Mouse (Mus musculus): ENCODE measurements around the gene Sall4. TPM values are rescaled to one million over a fixed set of nuclear protein-coding genes. Genes with fewer than 3 reads are reported as not detected.
A peak's percentile ranks its signal among the peaks of the same experiment; 100 is the strongest.

Gene Sall4
- 2.3 and 3.2 TPM in 2 replicates for polyA plus RNA-seq (2016; fragmentation: Nextera tagmentation; extraction: Ambion mirVana)

- Histone ChIP-seq H3K27me3 (peaks cover 47% of the 10 kb centered on the region), H3K36me3 (no peaks in the 10 kb centered on the region), H3K4me1 (peaks cover 34% of the 10 kb centered on the region), H3K27ac (peak within 1 kb of the TSS; percentile 66), H3K4me2 (replicated peaks) (peak within 1 kb of the TSS; percentile 86), H3K9ac (peak within 1 kb of the TSS; percentile 65), H3K9me3 (replicated peaks) (no peaks in the 10 kb centered on the region), H3K4me3 (peak within 1 kb of the TSS; percentile 59)
- 14% methylated on average over 10 of the region's 10 CpGs for WGBS
- ATAC-seq (ENCODE audit: low FRiP score), result no peak
These were observed at the start of gene Sall4 for GRCm38 (mm10) chr2:168767582-168767981. Gene Sall4 (minus strand): TSS chr2:168767943.

- Histone ChIP-seq H3K4me2 (replicated peaks) (no peak overlapping the region), H3K4me1 (peaks cover 7% of the 10 kb centered on the region; the same call in 1 of the 2 replicates), H3K27ac (no peak overlapping the region), H3K4me3 (no peak overlapping the region), H3K36me3 (no peaks in the 10 kb centered on the region), H3K27me3 (peaks cover 17% of the 10 kb centered on the region), H3K9me3 (replicated peaks) (no peaks in the 10 kb centered on the region), H3K9ac (no peak overlapping the region)
- 64% methylated on average over 6 of the region's 6 CpGs for WGBS
- no peak for ATAC-seq (ENCODE audit: low FRiP score)
These were observed 45.5 kb upstream of the Sall4 start for GRCm38 (mm10) chr2:168813243-168813642.

- Histone ChIP-seq H3K36me3 (no peaks in the 10 kb centered on the region), H3K9ac (no peak overlapping the region), H3K9me3 (replicated peaks) (no peaks in the 10 kb centered on the region), H3K4me2 (replicated peaks) (peak overlapping the region; percentile 34), H3K4me3 (no peak overlapping the region), H3K4me1 (peaks cover 21% of the 10 kb centered on the region), H3K27me3 (peaks cover 20% of the 10 kb centered on the region), H3K27ac (no peak overlapping the region)
- peak; percentile 66 for ATAC-seq (ENCODE audit: low FRiP score)
- WGBS, result 9% methylated on average over 14 of the region's 14 CpGs
These were observed 42.2 kb upstream of the Sall4 start for GRCm38 (mm10) chr2:168809895-168810294.

DNA sequence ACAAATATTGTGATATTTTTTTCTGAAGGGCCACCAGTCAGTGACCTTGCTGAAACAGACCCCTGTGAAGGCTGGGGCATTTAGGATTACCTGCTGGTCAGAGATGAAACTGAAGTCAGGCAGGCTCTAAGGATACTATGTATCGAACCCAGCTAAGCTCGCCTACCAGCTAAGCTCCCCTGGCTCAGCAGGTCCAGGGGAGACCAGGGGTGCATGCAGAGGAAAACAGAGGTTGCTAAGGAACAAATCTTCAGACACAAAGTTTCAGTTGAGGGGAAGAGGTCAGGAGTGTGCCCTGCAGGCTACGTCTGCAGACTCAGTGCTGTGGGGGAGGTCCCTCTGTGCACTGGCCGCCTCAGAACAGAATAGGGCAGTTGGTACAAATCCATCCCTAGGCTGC lies 39.9 kb upstream of the Sall4 start:
- Histone ChIP-seq H3K4me3 (no peak overlapping the region), H3K4me1 (peaks cover 21% of the 10 kb centered on the region), H3K4me2 (replicated peaks) (no peak overlapping the region), H3K9ac (no peak overlapping the region), H3K27me3 (peaks cover 23% of the 10 kb centered on the region), H3K36me3 (no peaks in the 10 kb centered on the region), H3K9me3 (replicated peaks) (no peaks in the 10 kb centered on the region), H3K27ac (no peak overlapping the region)
- WGBS, result 16% methylated on average over 4 of the region's 4 CpGs
- no peak for ATAC-seq (ENCODE audit: low FRiP score)

DNA sequence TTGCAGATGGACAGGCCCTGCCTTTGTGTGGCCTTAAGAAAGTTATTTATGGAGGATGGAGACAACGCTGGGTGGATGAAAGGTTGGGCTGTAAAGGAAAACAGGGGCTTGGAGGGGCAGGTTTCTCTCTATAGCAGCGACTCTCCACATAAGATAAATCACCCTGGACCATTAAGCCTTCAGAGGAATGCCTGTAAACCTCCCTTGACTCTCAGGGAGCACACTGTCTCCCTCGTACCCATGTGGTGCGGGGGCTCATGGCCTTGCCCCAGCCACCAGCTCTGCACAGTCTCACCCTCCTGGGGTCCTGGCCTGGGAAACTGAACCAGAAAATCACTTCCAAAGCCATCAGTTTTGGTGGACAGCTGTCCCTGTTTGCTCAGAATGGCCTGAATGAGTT lies 36.1 kb upstream of the Sall4 start:
- Histone ChIP-seq H3K9me3 (replicated peaks) (no peaks in the 10 kb centered on the region), H3K27ac (no peak overlapping the region), H3K4me1 (peaks cover 14% of the 10 kb centered on the region), H3K4me3 (no peak overlapping the region), H3K36me3 (no peaks in the 10 kb centered on the region), H3K9ac (no peak overlapping the region), H3K4me2 (replicated peaks) (no peak overlapping the region), H3K27me3 (peaks cover 6% of the 10 kb centered on the region; the same call in 1 of the 2 replicates)
- no peak for ATAC-seq (ENCODE audit: low FRiP score)
- WGBS, result 70% methylated on average over 4 of the region's 4 CpGs

GRCm38 (mm10) chr2:168799326-168799725 lies 31.6 kb upstream of the Sall4 start:
- H3K9ac ChIP-seq, result no peak overlapping the region
- H3K4me3 ChIP-seq, result no peak overlapping the region
- peaks cover 3% of the 10 kb centered on the region; the same call in 1 of the 2 replicates for H3K27me3 ChIP-seq
- no peak overlapping the region for H3K27ac ChIP-seq
- 84% methylated on average over 12 of the region's 12 CpGs for WGBS
- no peak for ATAC-seq (ENCODE audit: low FRiP score)
- no peaks in the 10 kb centered on the region; the same call in 1 of the 2 replicates for H3K4me1 ChIP-seq
- no peak overlapping the region for H3K4me2 ChIP-seq (replicated peaks)
- H3K36me3 ChIP-seq, result no peaks in the 10 kb centered on the region
- H3K9me3 ChIP-seq (replicated peaks), result no peaks in the 10 kb centered on the region

GRCm38 (mm10) chr2:168798921-168799320 lies 31.2 kb upstream of the Sall4 start:
- Histone ChIP-seq H3K27me3 (peaks cover 2% of the 10 kb centered on the region; the same call in 1 of the 2 replicates), H3K27ac (no peak overlapping the region), H3K4me3 (no peak overlapping the region), H3K4me2 (replicated peaks) (no peak overlapping the region), H3K9ac (no peak overlapping the region), H3K9me3 (replicated peaks) (no peaks in the 10 kb centered on the region), H3K36me3 (no peaks in the 10 kb centered on the region), H3K4me1 (no peaks in the 10 kb centered on the region; the same call in 1 of the 2 replicates)
- 84% methylated on average over 7 of the region's 7 CpGs for WGBS
- no peak for ATAC-seq (ENCODE audit: low FRiP score)

DNA sequence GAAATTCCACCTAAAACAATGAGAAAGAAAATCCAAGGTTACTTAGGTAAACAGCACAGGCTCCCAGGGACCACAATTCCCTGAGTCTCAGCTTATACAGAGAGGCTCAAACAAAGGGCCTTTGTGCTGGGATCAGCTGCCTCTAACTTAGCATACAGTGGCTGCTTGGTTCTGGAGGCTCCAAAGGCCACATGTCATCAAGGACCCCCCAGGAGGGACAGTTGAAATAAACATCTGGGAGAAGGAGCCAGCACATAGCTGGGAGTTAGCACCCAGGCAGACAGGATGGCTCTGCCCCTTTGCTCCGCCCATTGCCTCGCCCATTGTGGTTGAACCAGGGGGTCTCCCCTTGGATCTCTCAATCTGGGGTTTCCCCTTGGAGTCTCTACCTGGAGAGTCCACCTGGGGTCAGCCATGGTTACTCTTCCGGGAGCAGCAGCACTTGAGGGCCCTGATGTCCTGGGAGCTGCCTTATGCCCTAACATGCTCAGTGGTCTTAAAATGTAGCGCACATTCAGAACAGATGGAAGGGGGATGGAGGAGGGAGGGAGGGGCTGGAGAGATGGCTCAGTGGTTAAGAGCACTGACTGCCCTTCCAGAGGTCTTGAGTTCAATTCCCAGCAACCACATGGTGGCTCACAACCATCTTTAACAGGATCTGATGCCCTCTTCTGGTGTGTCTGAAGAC lies 23.5 kb upstream of the Sall4 start:
- Histone ChIP-seq H3K27me3 (no peaks in the 10 kb centered on the region), H3K36me3 (no peaks in the 10 kb centered on the region), H3K4me2 (replicated peaks) (no peak overlapping the region; the same call in 1 of the 2 replicates), H3K4me1 (peaks cover 6% of the 10 kb centered on the region), H3K9me3 (replicated peaks) (no peaks in the 10 kb centered on the region), H3K9ac (no peak overlapping the region), H3K4me3 (no peak overlapping the region), H3K27ac (peak overlapping the region; percentile 45)
- ATAC-seq (ENCODE audit: low FRiP score), result peak; percentile 72
- WGBS, result 51% methylated on average over 4 of the region's 4 CpGs

- Histone ChIP-seq H3K9ac (no peak overlapping the region), H3K4me1 (peaks cover 7% of the 10 kb centered on the region), H3K27ac (no peak overlapping the region), H3K36me3 (no peaks in the 10 kb centered on the region), H3K4me3 (no peak overlapping the region), H3K27me3 (no peaks in the 10 kb centered on the region), H3K4me2 (replicated peaks) (no peak overlapping the region), H3K9me3 (replicated peaks) (no peaks in the 10 kb centered on the region)
- ATAC-seq (ENCODE audit: low FRiP score), result no peak
- 85% methylated on average over 9 of the region's 9 CpGs for WGBS
These were observed 18.4 kb upstream of the Sall4 start for GRCm38 (mm10) chr2:168786174-168786573.

GRCm38 (mm10) chr2:168780596-168780995 lies 12.9 kb upstream of the Sall4 start:
- H3K9me3 ChIP-seq (replicated peaks), result no peaks in the 10 kb centered on the region
- no peak overlapping the region for H3K27ac ChIP-seq
- WGBS, result 33% methylated on average over 9 of the region's 9 CpGs
- H3K9ac ChIP-seq, result no peak overlapping the region
- H3K4me3 ChIP-seq, result no peak overlapping the region
- no peak overlapping the region; the same call in 1 of the 2 replicates for H3K4me2 ChIP-seq (replicated peaks)
- ATAC-seq (ENCODE audit: low FRiP score), result no peak
- H3K4me1 ChIP-seq, result peaks cover 14% of the 10 kb centered on the region
- no peaks in the 10 kb centered on the region for H3K36me3 ChIP-seq
- no peaks in the 10 kb centered on the region for H3K27me3 ChIP-seq

DNA sequence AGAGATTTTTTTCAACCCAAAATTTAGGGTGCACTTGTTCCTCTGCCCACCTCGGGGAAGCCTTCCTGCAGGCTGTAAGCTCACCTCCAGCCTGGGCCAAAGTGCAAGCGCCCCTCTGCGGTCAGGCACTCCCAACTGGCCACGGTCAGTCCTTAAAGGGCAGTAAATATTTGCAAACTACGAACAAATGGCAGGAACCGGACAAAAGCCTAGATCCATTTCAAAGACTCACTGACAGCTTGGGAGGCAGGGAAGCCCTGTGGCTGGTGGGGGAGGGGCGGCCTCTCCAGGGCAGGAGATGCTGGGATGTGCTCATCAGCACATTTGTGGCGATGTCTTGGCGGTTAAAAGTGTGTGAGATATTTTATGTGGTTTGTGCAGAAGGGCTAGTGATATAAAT lies 12.3 kb upstream of the Sall4 start:
- H3K4me1 ChIP-seq, result peaks cover 14% of the 10 kb centered on the region
- H3K36me3 ChIP-seq, result no peaks in the 10 kb centered on the region
- no peak overlapping the region for H3K4me2 ChIP-seq (replicated peaks)
- no peak overlapping the region for H3K27ac ChIP-seq
- ATAC-seq (ENCODE audit: low FRiP score), result no peak
- no peaks in the 10 kb centered on the region for H3K9me3 ChIP-seq (replicated peaks)
- 6% methylated on average over 9 of the region's 9 CpGs for WGBS
- H3K9ac ChIP-seq, result no peak overlapping the region
- no peak overlapping the region for H3K4me3 ChIP-seq
- no peaks in the 10 kb centered on the region for H3K27me3 ChIP-seq

DNA sequence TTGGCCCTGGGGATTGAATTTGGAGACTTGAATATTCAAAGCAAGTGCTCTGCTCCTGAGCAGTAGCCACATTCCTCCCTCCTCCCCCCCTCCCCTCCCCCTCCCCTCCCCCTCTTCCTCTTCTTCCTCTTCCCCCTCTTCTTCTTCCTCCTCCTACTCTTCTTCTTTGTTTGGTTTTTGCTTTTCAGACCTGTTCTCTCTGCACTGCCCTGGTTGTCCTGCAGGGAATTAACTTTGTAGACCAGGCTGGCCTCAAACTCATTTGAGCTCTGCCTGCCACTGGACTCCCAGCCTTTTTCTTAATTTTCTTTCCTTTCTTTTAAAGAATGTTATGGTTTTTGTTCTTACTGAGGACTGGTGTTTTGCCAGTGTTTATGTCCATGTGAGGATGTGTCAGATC lies 9.7 kb upstream of the Sall4 start:
- Histone ChIP-seq H3K9me3 (replicated peaks) (no peaks in the 10 kb centered on the region), H3K9ac (no peak overlapping the region), H3K27me3 (no peaks in the 10 kb centered on the region), H3K4me2 (replicated peaks) (no peak overlapping the region), H3K27ac (no peak overlapping the region), H3K36me3 (no peaks in the 10 kb centered on the region), H3K4me1 (peaks cover 10% of the 10 kb centered on the region), H3K4me3 (no peak overlapping the region)
- no peak for ATAC-seq (ENCODE audit: low FRiP score)

- H3K36me3 ChIP-seq, result no peaks in the 10 kb centered on the region
- peaks cover 10% of the 10 kb centered on the region for H3K4me1 ChIP-seq
- WGBS, result 84% methylated on average over 3 of the region's 3 CpGs
- H3K27ac ChIP-seq, result no peak overlapping the region
- no peak overlapping the region for H3K4me3 ChIP-seq
- H3K9ac ChIP-seq, result no peak overlapping the region
- ATAC-seq (ENCODE audit: low FRiP score), result no peak
- no peak overlapping the region for H3K4me2 ChIP-seq (replicated peaks)
- no peaks in the 10 kb centered on the region for H3K27me3 ChIP-seq
- no peaks in the 10 kb centered on the region for H3K9me3 ChIP-seq (replicated peaks)
These were observed 8.5 kb upstream of the Sall4 start for GRCm38 (mm10) chr2:168776238-168776637.
